Mouse (Mus musculus): ENCODE data around the gene Foxj1. TPM values are rescaled to one million over a fixed set of nuclear protein-coding genes. Genes with fewer than 3 reads are reported as not detected.

The Foxj1 gene
- total RNA-seq, 2 experiments from 2014 or later, result 0.18 to 0.30 TPM

DNA sequence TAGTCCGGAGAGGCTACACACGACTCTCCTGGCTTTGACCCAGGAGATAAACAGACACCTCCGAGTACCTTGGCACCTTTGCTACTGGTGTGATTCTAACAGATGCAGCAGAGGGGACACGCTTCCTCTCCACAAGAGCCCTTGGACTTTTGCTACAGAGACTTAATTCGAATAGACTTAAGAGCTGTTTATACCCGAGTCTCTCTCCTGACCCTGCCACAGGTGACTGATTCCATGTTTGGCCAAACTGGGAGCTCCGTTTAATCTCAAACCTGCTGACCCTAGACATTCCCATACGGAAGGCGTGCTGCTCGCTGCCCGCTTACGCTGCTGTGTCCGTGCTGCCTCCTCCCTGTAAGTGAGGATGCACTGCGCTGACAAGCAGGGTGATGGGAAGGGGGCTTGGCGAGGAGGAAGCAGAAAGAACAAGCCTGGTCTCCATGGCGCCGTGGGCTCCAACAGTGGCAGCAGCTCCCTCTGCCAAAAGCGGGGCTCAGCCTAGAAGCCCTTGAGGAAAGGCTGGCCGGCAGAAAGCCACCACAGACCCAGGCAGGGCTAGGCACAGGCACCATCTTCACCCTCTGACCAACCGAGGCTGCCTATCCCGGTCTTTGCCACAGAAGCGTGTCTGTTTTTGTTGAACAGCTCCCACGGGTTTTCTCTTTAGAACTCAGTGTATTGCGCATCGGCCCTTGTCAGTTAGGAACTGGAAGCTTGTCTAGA is 7.0 kb upstream of the Foxj1 start:
- DNase-seq, result no peak

DNA sequence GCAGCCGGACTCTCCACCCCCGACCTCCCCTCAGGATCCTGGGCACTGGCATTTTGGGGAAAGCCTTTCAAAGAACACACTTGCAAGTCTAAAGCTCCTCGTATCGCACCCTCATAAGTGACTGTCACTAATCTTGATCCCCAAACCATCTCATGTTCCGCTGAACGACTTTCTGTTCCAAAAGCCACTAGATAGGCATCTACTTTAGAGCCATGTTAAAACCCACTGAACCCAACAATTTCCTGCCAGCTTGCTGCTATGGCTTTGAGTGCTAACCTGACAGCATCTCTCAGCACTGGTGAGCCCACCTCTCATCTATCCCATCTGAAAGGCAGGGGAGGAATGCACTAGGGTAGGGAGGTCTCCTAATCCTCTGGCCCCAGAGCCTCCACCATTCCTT is 2.3 kb upstream of the Foxj1 start:
- no peak for DNase-seq

DNA sequence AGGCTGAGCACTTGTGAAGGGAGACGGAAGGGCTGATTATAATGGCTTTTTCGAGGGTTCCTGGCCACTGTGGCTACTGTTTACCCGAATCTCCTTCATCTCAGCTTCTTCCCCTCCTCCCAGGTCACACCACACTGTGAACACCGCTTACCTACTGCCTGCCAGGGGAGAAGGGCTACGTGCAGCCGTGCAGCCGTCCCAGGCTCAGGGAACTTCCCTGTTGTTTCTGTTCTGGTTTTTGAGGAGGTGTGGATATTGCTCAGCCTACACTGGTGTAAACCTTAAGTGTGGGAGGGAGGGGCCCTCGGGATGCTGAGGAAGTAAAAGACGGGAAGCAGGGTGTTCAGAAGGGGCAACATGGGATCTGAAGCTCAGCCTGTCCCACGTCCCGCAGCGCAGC is 1.8 kb upstream of the Foxj1 start:
- no peak for DNase-seq

DNA sequence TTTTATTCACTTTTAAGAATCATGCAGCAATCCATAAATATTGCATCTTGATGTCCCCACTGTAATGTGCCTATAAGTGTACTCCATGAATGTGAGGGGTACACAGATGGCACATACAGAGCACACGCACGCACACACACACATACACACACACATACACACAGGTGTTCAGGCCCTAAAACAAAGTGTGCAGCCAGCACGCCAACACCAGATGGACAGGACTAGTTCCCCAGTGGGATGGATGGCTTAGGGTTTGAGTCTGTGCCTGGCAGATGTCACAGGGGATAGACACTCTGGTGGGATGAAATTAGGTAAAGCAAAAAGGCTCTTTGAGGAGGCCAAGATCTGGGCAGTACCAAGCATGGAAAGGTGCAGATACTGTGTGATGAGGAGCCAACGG is 1.2 kb upstream of the Foxj1 start:
- no peak for DNase-seq

DNA sequence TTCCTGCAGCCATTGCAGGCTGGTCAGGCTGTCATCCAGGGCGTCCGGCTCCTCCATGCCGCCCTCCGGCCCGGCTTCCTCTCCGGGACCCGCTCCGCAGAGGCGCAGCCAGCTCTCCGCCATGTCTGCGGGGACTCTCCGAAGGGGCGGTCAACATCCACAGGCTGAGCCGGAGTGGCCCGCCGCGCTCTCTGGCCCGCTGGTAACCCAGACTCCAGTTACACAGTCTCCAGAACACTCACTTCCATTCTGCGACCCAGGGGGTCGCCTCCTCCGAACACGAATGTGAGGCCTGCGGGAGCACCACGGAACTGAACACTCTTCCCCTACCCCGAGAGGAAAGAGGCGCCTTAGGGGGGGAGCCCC is 799 bp downstream of the Foxj1 start:
- no peak for DNase-seq

DNA sequence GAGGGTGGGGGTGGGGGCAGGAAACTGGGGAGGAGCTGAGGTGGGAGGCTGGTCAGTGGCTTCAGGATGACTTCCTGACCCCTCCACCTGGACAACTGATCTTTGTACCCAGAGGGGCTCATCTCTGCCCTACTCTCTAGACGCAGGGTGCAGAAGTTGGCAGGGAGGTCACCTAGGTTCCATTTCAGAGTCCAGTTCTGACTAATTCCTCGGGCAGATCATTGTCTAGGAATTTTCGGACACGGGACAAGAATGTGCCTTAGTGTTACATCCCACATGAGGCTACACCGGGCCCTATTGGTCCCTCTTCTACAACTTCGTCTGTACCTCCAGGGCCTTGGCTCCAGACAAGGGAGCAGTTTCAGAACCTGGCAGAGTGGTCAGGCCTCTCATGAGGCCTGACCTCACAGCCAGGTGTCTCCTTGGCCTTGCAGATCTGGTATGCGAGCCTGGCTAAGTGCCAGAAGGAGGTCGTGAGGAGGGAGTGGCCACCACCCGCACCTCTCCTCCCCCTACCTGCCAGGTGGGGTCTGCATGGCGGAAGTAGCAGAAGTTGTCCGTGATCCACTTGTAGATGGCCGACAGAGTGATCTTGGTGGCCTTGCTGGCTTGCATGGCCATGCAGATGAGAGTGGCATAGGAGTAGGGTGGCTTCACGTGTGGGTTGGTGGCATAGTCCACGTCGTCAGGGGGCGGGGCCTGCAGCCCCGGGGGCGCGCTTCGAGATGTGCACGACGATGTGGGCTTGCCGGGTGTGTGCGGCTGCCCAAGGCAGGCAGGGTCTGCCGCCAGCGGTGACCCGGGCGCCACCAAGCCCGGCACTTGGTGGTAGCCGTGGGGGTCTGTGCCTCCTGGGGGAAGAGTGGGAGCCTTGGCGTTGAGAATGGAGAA is 1.4 kb downstream of the Foxj1 start:
- no peak for DNase-seq

DNA sequence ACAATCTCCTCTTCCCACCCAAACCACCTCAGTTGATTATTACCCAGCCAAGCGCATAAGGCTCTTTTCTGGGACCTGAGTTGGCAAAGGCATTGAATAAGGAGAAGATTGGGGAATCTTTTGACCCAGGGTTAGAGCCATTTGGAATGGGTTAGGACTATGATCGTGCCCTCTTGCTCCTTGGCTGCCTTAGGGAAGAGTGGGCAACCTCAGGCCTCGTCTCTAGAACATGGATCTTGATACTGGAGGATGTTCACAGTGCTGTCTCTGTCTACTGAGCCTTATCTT is 2.3 kb downstream of the Foxj1 start:
- no peak for DNase-seq

DNA sequence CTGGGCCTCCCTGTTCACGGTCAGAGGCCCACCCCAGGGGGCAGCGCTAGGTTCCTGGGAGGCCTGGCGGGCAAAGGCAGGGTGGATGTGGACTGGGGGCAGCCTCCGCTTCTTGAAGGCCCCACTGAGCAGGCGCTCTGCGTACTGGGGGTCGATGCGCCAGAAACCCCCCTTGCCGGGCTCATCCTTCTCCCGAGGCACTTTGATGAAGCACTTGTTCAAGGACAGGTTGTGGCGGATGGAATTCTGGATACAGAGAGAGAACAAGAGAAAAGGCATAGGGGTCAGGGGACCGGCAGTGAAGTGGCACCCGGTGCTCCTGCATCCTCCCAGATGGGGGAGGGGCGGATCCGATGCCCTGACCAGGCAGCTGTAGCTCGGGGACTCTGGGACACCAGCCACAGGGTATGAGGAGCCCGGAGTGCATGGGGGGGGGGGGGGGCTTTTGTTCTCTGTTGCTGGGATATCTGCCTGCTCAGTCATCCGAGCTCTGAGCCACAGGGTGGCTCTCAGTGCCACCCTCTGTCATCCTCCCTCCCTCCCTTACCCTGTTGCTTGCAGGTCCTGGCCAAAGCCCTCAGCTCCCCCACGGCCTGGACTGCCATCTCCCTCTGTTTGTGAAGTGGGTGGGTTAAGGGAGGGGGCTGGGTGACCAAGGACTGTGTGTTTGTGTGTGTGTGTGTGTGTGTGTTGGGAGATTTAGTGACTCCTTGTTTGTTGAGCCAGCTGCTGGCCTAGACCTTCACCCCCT is 2.8 kb downstream of the Foxj1 start:
- DNase-seq, result no peak

DNA sequence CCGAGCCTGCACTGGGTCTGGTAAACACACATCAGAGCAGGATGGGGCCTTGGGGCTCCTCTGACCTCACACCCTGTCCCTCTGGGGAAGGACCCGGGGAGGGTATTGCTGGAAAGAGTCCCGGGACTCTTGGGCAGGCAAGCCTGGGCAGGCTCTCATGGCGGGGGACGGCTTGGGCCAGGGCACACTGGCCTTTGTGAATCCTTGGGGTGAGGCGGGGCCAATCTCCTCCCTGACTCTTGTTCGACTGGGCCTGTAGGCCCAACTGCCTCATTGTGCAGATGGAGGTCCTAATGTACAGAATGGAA is 5.0 kb downstream of the Foxj1 start:
- DNase-seq, result no peak

DNA sequence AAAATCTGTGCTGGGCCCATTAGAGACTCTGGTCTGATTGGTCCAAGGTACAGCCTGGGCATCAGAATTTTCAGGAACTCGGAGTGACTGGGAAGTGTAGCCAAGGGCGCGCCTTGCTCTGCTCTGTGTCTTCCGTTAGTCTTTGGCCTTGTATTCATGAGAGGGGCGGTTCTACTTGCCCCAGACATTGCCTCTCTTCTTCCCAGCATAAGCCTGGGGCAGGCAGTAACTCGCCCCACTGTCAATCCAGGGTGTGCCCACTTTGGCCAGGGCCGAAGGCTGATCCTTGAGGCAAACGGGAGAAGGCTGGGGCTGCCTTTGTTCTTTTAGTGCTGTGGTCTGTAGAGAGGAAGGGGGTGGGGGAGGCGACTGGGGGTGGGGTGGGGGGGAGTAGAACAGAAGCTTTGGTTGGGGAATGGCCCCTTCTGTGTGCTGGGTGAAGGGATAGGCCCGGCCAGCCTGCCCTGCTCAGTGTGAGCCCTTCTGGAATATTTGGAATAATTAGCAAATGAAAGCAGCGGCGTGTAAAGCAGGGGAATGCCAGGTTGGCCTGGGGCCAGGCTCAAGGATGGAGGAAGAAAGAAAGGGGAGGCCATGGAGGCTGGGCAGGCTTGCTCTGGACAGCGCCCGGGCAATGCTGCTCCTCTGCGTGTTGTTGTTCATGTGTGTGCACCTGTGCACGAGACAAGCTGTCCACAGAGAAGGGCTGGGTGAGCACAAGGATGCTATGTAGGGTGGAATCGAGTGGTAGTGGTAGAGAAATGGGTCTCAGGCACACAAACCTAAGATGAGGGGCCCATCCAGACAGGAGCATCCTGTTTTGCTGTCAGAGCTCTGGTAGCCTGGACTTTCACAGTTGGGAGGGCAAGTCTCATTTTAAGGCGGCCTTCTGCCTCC is 5.6 kb downstream of the Foxj1 start:
- DNase-seq, result no peak

DNA sequence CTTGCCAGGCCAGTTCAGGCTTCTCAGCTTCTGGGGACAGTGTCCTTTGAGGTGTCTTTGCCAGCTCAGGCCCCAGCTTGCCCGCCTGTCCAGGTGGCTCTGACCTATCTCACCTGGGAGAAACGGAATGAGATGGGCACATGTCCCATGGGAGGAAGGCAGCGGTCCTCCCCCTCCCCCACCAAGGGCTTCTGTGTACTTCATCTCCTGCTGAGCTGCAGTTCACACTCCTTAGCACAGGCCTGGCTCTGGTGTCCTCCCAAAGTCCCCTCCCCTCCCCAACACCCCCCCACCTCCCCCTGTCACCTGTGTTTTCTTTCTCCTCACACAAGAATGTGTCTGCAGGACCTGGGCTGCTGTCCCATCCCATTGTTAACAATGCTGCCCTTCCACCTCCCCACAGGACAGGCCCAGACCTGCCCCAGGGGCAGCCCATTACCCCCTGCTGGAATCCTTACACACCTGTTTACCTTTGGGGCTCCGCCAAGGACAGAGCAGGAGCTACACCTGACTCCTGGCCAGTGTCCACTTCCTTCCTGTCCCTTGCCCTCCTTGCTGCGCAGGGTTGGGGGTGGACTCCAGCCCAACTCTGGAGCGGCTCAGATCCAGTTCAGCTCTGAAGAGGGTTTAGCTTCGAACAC is 8.1 kb downstream of the Foxj1 start:
- DNase-seq, result no peak

DNA sequence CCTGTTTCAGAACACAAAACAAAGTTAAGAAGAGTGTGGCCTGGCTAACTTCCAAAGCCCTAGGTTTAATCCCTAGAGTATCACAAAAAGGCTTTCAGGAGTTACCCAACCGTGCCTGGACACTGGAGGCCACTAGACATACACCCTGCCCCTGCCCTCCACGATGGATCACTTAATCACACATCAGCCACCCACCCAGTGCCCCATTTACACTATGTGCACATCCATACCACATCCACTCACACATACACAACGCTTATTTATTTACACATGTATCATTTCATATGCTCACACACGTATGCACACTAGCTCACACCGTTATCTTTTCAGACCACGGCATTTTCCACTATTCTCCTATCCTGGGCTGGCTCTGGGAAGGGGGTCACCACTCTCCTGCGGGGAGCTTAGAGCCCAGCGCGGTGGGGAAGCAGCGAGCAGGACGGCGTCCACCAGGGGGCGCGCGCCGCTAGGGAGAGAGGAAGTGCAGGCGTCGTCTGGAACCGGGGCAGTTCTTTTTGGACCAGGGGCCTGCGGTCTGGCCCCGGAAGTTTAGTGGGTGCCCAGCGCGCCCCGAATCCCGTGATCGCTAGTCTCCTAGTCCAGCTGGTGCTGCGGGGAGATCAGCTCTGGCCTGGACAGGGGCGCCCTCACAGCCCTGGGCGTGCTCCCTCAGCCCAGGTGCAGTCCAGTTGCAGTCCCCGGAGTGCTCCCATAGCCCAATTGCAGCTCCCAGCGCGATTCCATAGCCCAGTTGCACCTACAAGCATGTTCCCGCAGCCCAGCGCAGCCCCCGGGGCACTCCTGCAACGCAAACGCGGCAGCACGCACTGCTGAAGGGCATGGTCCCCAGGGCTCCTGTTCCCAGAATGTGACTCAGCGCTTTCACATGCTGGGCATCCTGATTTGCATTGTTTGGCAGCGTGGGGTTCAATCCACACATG is 16.2 kb downstream of the Foxj1 start:
- DNase-seq, result peak; percentile 96

DNA sequence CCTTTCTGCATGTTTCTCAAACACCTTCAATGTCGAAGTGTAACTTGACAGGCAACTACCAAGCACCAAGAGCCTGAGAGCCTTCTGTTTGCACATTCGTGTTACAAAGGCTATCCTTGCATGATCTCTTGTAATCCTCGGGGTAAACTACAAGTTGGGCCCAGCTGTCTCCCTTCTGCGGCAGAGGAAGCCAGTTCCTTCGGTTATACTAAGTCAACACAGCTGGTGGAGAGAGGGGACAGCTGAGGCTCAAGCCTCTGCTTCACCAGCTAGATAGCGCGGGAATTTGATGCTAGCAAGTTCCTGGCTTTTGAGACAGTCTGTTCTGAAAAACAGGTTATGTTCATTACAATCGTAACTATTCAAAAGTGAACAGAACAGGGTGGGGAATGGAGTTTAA is 22.8 kb downstream of the Foxj1 start:
- DNase-seq, result no peak

DNA sequence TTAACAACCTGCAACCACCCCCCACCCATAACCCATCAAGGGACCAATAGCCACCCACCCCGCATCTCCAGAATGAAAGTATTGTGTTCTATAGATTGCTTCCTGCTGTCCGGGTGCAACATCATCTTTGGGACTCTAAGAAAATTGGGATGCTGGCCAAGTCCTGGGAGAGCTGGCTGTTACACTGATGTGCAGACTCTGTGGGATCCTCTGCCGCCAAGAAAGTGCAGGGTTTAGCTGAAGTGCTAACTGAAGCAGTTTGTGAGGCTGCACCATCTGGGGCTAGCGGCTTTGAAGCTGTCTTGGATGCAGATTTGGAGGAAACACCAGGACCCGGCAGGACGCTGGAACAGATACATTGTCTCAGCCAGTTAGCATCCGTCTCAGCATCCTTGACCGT is 24.0 kb downstream of the Foxj1 start:
- no peak for DNase-seq

DNA sequence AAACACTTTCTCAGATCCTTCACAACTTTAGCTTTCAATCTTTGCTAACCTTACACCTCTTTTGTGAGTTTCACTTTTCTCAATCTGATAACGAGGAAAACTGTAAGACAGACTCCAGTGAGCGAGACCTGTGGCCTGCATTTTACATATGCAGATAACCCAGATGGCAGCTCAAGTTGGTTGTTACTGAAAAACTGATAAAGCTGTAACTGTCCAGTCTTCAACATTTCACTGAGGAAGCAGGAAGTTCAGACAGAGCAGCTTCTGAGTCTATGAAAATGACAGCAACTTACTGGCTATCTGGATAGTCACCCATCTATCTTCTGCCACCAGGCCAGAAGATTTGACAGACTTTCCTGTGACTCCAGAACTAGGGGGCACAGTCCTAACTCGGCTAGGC is 25.6 kb downstream of the Foxj1 start:
- no peak for DNase-seq

DNA sequence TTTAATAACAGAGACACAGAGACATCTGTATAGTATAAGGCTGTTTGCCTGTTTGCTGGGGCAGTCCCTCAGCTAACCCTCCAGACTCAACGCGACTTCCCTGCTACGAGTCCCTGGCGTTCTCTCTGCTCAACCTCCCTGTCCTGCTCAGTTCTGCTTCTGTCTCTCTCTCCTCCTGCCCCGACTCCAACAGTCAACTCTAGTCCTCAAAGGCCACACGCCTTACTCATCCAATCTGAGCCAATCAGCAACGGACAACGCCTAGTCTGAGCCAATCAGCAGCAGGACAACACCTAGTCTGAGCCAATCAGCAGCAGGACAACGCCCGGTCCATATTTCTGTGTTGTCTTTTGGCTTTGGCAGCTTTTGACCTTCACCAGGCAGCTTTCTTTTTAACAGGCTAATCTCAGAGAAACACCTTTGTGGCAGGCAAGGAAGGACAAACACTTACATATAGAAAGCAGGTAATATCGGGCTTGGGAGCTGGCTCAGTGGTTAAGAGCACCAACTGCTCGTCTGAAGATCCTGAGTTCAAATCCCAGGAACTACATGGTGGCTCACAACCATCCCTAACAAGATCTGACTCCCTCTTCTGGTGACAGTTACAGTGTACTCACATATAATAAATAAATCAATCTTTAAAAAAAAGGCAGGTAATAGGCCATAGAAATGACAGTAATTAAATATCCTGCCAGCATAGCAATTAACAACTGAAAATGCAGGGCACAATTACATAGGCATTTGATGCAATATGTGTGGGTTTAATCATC is 27.3 kb downstream of the Foxj1 start:
- no peak for DNase-seq

DNA sequence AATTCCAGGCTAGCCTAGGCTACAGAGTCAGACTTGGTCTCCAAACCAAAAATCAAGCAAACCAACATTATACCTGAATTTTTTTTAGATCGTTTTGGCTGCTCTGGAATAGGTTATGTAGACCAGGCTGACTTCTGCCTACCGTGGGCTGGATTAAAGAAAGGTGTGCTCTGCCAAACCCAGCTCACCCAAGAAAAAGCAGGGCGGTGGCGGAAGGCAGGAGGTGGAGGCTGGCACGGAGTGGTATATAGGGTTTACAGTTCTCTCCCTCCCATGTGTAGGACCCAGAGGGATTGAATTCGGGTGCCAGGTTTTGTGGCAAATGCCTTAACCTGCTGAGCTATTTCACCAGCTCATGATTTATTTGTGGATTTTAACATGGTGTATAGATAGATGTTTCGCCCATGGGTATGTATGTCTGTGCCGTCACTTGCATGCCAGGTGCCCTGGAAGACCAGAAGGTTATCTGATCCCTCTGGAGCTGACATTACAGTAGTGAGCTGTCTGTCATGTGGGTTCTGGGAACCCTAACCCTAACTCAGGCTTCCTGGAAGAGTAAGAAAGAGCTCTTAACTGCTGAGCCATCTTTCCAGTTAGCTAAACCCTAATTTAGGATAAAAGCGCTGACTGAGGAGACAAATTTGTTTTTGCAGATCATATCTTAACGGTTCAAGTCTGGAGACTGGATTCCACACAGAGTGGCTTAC is 28.0 kb downstream of the Foxj1 start, which contains the start of gene Exoc7:
Exoc7 (minus strand) TSS at position 215 of the 707 bp plus-strand sequence.
- DNase-seq, result no peak

DNA sequence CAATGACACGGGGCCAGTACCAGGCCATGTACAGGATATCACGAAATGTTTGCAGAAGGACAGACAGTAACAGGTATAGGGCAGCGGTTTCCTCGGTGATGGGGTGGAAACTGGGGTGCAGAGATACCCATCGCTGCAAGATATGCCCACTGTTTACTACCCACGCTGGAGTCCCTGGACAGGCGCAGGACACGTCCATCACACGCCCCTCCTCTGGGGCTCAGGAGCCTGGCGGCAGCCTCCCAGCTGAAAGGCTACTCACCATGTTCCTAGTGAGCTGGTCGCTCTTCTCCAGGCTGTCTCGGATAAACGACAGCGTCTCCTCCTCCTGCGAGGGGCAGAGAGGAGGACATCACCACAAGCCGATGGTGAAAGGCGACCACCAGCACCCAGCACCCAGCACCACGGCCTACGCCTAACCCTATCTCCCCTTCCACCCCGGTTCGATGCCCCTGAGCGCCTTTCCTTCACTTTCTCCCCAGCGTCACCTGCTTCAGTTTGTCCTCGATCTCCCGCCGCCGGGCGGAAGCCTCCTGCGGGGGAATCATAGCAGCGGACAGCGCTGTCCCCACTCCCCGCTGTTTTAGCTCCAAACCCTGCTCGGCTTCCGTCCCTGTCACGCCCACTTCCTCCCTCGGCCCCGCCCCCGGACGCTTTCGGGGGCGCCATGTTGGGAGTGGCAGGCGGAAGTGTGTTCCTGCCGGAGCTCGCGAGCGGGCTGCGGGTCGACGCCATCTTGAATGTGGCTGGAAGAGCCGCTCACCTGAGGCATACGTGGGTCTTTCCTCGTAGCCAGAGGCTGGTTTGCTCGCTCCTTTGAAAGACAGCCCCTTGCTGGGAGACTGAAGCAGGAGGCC is 28.8 kb downstream of the Foxj1 start:
- peak; percentile 98 for DNase-seq

Data from adrenal gland, postnatal 10 days (tissue).